Mouse (Mus musculus) frontal cortex, adult 2 months (tissue): ENCODE data around the gene Gm6904. TPM values are rescaled to one million over a fixed set of nuclear protein-coding genes. Genes with fewer than 3 reads are reported as not detected.

Source experiments
- polyA plus RNA-seq: library from polyadenylated mRNA; depleted of rRNA; stranded (reverse); fragments of >200 nt; gene quantifications from 2 replicates; pipeline ENCODE4 v1.2.3, GENCODE M21; 2012; rRNA removed

The Gm6904 gene
- polyA plus RNA-seq, 1 experiment, result not detected

Other genes with a start within 250 kb of the Gm6904 start
- not detected in 2 replicates for gene 1700129C05Rik, start 117.3 kb downstream of the Gm6904 start, polyA plus RNA-seq
- not detected in 2 replicates for gene Gm5142, start 81.5 kb downstream of the Gm6904 start, polyA plus RNA-seq
- gene Rcbtb1, start 59.0 kb downstream of the Gm6904 start, polyA plus RNA-seq, result 34.0 and 34.7 TPM in 2 replicates
- gene Phf11a, start 37.3 kb upstream of the Gm6904 start, polyA plus RNA-seq, result not detected in 2 replicates
- 0.38 and 0.44 TPM in 2 replicates for gene Phf11b, start 81.1 kb upstream of the Gm6904 start, polyA plus RNA-seq
- 0.82 and 1.6 TPM in 2 replicates for gene Phf11d, start 105.3 kb upstream of the Gm6904 start, polyA plus RNA-seq
- 0.56 and 0.76 TPM in 2 replicates for gene Phf11c, start 135.2 kb upstream of the Gm6904 start, polyA plus RNA-seq
- 4.9 and 5.7 TPM in 2 replicates for gene Setdb2, start 180.7 kb upstream of the Gm6904 start, polyA plus RNA-seq
- 15.4 and 17.8 TPM in 2 replicates for gene Cab39l, start 180.8 kb upstream of the Gm6904 start, polyA plus RNA-seq